Mouse (Mus musculus): ENCODE data around the gene Gm17402.

The Gm17402 gene

DNA sequence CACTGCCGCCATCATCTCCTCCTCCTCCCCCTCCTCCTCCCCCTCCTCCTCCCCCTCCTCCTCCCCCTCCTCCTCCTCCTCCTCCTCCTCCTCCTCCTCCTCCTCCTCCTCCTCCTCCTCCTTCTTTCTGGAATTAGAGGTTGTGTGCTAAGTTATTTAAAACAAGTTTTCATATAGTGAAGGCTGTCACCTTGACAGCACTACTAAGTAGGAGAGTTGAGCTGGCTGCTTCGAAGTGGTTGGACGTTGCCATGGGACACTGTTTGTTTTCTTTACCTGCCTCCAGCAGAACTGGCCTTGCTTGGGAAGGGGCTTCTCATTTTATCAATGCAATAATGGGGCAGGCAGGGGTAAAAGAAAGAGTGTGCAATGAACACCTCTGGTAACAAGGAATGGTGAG, at the start of gene Gm17402:
Gene Gm17402 (minus strand): TSS at position 101 of the 400 bp plus-strand sequence.
- in situ Hi-C loops (cut with MboI; ENCODE audit: unreplicated experiment in 2 of 2): no loop called here

DNA sequence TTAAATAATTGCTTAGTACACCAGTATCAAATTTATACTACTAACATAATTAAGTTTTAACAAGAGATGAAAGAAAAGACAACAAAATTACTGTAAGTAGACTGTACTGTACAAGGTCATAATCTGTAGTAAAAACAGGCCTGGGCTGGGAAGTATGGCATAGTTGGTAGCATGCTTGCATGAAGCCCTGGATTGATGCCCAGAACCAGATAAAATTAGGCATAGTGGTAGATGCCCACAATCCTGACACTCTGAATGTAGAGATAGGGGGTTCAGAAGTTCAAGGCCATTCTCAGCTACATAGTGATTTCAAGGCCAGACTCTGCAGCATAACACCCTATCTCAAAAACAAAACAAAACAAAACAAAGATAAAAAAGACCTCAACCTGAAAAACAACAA, 3.3 kb upstream of the Gm17402 start:
- in situ Hi-C loops (cut with MboI; ENCODE audit: unreplicated experiment in 2 of 2): no loop called here

DNA sequence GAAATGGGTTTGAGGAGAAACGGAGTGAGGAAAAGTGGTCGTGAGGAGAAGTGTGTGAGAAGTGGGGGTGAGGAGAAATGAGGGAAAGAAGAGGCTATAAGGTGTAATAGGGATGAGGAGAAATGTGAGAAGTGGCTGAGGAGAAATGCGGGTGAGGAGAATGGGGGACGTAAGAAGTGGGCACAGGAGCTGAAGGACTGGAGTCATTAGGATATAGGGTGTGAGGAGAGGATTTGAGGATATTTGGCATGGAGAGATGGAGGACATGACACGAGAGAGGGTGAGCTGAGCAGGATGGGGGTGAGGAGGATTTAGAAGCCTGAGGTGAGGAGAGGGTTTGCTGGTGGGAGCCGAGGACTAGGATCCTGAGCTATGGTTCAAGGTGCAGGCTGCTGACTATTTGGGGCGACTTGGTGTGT, 594 bp downstream of the Gm17402 start:
- in situ Hi-C loops (cut with MboI; ENCODE audit: unreplicated experiment in 2 of 2): no loop called here

GRCm38 (mm10) chr3:67373872-67374271, 1.1 kb downstream of the Gm17402 start, which contains the start of gene Mlf1:
Gene Mlf1 (plus strand): TSS chr3:67374097.
- in situ Hi-C loops (cut with MboI; ENCODE audit: unreplicated experiment in 2 of 2): no loop called here

DNA sequence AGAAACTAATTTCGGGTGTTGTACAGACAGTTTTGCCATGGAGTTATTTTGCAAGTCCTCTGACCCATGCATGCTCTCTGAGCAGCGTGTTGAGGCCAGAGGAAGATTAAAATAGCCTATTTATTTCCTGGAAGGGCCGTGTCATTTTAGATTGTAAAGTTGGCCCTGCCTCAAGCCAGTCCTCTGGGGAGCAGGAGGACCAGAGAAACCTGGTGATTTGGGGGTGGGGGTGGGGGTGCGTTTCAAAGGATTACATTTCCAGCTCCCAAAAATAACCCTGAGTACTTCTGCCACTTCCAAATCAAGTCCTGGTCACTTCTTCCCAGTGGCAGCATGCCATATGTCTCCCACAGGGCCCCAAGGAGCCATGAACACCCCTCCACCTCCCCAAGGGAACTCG, 2.2 kb downstream of the Gm17402 start:
- in situ Hi-C loops (cut with MboI; ENCODE audit: unreplicated experiment in 2 of 2): no loop called here

DNA sequence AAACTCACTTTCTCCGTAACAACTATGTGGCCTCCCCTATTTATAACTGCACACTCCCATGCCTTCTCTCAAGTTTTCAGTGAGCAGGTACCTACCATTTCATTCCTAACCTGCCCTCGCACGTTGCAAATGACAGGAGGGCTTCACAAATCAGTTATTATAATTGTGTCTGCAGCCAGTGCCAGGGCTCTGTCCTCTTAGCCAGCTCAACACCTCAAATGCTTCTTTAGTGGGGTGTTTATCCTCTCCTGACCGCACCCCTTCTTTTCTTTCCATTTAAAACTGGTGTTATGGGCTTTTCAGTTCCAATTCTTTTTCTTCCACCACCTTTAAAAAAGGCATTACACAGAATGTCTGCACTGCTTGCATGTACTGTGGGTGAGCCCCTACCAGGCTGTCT, 2.8 kb downstream of the Gm17402 start:
- in situ Hi-C loops (cut with MboI; ENCODE audit: unreplicated experiment in 2 of 2): no loop called here

DNA sequence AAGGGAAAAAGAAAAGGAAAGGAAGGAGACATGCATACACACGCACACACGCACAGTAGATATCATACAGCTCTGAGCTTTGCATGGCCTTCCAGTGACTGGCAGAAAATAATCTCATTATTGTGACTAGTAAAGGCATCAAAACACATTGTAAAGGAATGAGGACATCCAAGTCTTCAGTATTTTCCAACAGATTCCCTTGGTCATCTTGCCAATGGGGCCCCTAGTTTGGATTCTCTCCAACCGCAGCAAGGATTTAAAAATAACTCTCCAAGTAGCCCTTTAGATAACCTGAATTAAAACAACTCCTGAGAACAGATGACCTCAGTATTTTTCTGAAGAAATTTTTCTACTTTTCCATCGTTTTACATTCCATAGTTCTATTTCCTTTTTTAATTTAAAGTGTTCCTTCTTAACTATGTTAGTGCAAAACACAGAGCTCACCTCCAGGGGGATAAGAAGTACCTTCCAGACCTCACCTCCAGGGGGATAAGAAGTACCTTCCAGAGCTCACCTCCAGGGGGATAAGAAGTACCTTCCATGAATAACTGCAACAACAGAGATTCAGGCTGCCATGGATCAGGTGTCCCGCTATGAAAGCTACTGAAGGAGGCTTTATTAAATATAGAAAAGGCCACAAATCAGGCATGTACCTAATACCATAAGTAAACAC, 5.4 kb downstream of the Gm17402 start:
- in situ Hi-C loops (cut with MboI; ENCODE audit: unreplicated experiment in 2 of 2): no loop called here

DNA sequence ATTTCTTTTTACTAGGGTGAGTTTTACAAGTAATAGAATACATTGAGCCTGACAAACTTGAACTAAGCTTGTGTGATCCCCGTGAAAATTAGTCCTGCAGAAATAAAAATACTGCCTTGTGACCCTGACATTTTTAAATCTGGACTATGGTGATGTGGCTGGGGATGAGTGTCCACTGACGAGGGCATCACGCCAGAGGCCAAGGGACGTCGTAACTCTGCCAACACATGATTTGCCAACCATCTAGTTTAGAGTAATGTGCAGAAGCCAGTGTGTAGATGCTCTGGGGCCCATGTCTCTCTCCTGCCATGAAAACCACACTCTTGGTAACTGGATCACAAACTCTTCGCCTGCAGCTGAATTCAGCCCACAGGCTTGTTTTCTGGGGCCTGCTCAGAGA, 7.5 kb downstream of the Gm17402 start:
- in situ Hi-C loops (cut with MboI; ENCODE audit: unreplicated experiment in 2 of 2): no loop called here

GRCm38 (mm10) chr3:67366087-67366892, 8.7 kb downstream of the Gm17402 start:
- in situ Hi-C loops (cut with MboI; ENCODE audit: unreplicated experiment in 2 of 2): no loop called here

- in situ Hi-C loops (cut with MboI; ENCODE audit: unreplicated experiment in 2 of 2): loop anchor here in 1 of 2 experiments (5.0 kb wide), 1 partner anchor 694 kb away; no protein-coding TSS in a partner anchor
These were observed 16.6 kb downstream of the Gm17402 start for GRCm38 (mm10) chr3:67358376-67358775.

- in situ Hi-C loops (cut with MboI; ENCODE audit: unreplicated experiment in 2 of 2): loop anchor here (5.0 kb wide), 4 partner anchors 75 to 690 kb away; no protein-coding TSS in a partner anchor
These were observed 22.2 kb downstream of the Gm17402 start for GRCm38 (mm10) chr3:67352763-67353149.

GRCm38 (mm10) chr3:67352128-67352762, 22.7 kb downstream of the Gm17402 start:
- in situ Hi-C loops (cut with MboI; ENCODE audit: unreplicated experiment in 2 of 2): loop anchor here (5.0 kb wide), 4 partner anchors 75 to 690 kb away; no protein-coding TSS in a partner anchor

DNA sequence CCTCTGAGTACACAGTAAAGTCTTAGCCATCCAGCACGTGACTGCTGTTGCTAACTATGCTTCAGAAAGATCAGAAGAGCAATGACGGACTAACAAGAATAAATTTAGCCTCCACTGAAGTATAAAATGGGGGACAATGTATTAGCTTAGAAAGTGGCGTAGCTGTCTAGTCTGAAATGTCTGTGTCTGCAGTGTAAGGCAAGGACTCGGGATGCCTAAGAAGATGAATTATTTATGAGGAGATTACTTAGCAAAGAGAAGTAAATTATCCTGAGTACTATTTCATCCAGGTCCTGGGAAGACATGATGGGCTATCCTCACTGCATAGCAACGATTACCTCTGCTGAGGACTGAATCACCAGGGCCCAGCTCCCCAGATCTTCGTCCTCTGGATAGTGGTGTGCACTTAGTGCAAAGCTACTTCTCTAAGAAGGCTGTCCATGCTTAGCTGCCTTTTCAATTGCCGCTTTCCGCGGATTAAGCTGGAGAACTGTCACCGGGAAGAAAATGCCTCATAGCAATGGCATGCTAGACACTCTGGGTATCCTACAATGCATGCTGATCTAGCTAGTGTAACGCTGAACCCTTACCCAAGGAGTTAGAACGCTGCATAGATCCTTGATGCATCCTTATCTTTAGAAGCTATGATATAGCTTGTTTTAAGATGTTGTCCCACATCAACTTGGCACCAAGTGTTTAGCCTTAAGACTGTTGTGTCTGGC, 23.4 kb downstream of the Gm17402 start:
- in situ Hi-C loops (cut with MboI; ENCODE audit: unreplicated experiment in 2 of 2): loop anchor here (5.0 kb wide), 4 partner anchors 76 to 691 kb away; no protein-coding TSS in a partner anchor

DNA sequence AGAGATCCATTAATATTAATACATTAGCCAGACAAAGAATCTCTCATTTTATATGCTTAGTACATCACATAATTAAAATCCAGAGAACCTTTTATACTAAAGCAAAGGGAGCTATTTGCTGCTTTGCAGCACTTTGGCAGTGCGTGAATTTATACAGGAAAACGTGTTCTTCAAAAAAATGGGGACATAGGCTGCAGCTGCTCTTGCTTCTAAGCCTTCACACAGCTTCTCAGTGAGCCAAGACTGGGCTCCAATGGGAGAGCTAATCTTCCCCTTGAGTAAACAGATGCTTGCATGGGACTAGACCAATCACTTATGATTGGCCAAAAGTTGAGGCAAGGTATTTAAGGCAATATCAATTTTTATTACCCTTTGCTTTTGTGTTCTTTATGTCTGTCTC, 28.3 kb downstream of the Gm17402 start:
- in situ Hi-C loops (cut with MboI; ENCODE audit: unreplicated experiment in 2 of 2): loop anchor here (10.0 to 25.0 kb wide), 6 partner anchors 88 to 1809 kb away; partner anchors contain the start of genes Ccnl1 (in 2 of the 2), Gfm1 (in 1 of the 2), Rsrc1 (in 1 of the 2) and Shox2 (in 1 of the 2)

GRCm38 (mm10) chr3:67344599-67344998, 30.4 kb downstream of the Gm17402 start:
- in situ Hi-C loops (cut with MboI; ENCODE audit: unreplicated experiment in 2 of 2): loop anchor here (5.0 to 25.0 kb wide), 11 partner anchors 90 to 1807 kb away; partner anchors contain the start of genes Ccnl1 (in 2 of the 2), Rsrc1 (in 2 of the 2), Shox2 (in 2 of the 2) and Gfm1 (in 1 of the 2)

GRCm38 (mm10) chr3:67343004-67343662, 31.8 kb downstream of the Gm17402 start:
- in situ Hi-C loops (cut with MboI; ENCODE audit: unreplicated experiment in 2 of 2): loop anchor here (5.0 to 25.0 kb wide), 11 partner anchors 92 to 1806 kb away; partner anchors contain the start of genes Ccnl1 (in 2 of the 2), Rsrc1 (in 2 of the 2), Shox2 (in 2 of the 2) and Gfm1 (in 1 of the 2)

DNA sequence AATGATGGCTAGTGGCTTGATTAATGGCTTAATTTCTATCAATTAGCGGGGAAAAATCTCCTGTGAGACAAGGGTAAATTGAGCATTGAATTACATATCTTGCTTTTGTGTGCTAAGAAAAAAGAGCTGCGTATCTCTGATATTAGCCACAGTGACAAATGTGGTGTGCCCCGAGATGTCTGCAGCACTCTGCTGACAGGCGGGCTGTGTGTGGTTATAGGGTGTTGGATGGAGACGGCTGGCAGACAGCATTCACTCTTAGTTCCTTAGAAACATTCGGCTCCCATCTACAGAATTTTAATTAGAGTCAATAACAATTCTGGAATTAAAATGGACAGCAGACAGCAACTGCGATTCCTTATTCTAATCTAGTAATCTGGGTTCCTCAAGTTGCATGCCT, 34.0 kb downstream of the Gm17402 start:
- in situ Hi-C loops (cut with MboI; ENCODE audit: unreplicated experiment in 2 of 2): loop anchor here (5.0 to 25.0 kb wide), 11 partner anchors 94 to 1804 kb away; partner anchors contain the start of genes Ccnl1 (in 2 of the 2), Rsrc1 (in 2 of the 2), Shox2 (in 2 of the 2) and Gfm1 (in 1 of the 2)

DNA sequence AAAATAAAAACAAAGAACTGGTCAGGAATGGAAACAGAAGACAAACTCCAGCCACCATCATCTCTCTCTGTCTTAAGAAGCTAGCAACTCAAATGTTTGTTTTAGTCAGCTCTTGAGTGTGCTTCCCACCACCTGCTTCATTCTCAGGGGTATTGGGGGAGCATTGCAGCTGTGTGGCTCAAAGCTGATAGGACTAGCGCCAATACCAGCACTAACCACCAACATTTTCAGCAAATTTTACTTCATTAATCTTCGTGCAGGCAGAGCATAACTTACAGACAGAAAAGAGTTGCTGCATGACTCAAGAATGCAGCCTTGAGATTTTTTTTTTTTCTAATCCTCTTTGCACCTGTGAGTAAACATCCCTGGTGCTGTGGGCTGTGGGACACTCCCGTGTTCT, 35.4 kb downstream of the Gm17402 start:
- in situ Hi-C loops (cut with MboI; ENCODE audit: unreplicated experiment in 2 of 2): loop anchor here (25.0 kb wide), 3 partner anchors 777 to 1802 kb away; partner anchors contain the start of genes Ccnl1 (in 1 of the 2) and Tiparp (in 1 of the 2)

DNA sequence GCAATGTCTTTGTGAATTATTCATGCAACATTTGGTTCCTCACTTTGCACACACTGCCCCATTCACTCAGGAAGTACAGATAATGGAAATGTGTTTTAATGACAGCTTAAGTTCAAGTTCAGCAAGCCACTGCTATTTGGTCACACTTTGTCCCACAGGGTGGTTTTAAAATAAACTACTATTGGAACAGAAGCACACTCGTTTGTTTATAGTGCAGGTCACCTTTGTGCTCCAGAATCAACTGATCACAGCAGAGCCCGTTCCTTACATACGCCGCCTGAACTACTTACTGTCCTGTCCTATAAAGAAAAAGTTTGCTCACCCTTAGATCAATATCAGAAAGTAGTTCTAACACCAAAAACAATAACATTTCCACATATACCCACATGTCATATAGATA, 52.5 kb downstream of the Gm17402 start:
- in situ Hi-C loops (cut with MboI; ENCODE audit: unreplicated experiment in 2 of 2): no loop called here
